ENCODE assay signal across 10 mouse cellular contexts in genomic region chr12:16009822-16010620, GRCm38 (mm10).
DNase-seq lines count a peak whose midpoint lies in the region; ATAC-seq and TF ChIP-seq lines count a peak whose summit lies in the region.
"Had no signal": no experiment of that assay in that cellular context is flagged by ENCODE, and none has a peak within 500 bp of the region (broad histone marks: within the 10 kb centered on the region; RNA-seq: fewer than 3 reads in every experiment).

No protein-coding gene starts in this region.

- no peaks in the 10 kb centered on the region for H3K36me3 ChIP-seq in forebrain, embryonic 10.5 days (replicated peaks)
- no peaks in the 10 kb centered on the region for H3K36me3 ChIP-seq in forebrain, embryonic 12.5 days (replicated peaks)
- H3K36me3 ChIP-seq in heart, embryonic 12.5 days: no peaks in the 10 kb centered on the region
- no peaks in the 10 kb centered on the region for H3K36me3 ChIP-seq in midbrain, embryonic 11.5 days (ENCODE audit: control insufficient read depth, insufficient read depth, low read length)

- peak overlapping the region; percentile 35; the same call in 1 of the 2 replicates for H3K27ac ChIP-seq in forebrain, embryonic 10.5 days
- H3K27ac ChIP-seq in forebrain, embryonic 12.5 days: no peak overlapping the region
- 0 out of 2 replicates have a peak overlapping the region, but pooled peaks have one; percentile 30 for H3K27ac ChIP-seq in heart, embryonic 12.5 days (ENCODE audit: poor library complexity, severe bottlenecking)
- no peak overlapping the region for H3K27ac ChIP-seq in midbrain, embryonic 11.5 days (ENCODE audit: low read depth, low read length)

- TF ChIP-seq POLR2A in lung, adult 2 months (IDR thresholded peaks at IDR 0.05; ENCODE audit: borderline replicate concordance, extremely low read depth, low read depth, low read length): no peak

- no peaks in the 10 kb centered on the region for H3K27me3 ChIP-seq in forebrain, embryonic 10.5 days (ENCODE audit: poor library complexity, severe bottlenecking)
- no peaks in the 10 kb centered on the region for H3K27me3 ChIP-seq in forebrain, embryonic 12.5 days
- no peaks in the 10 kb centered on the region for H3K27me3 ChIP-seq in heart, embryonic 12.5 days (replicated peaks)
- no peaks in the 10 kb centered on the region for H3K27me3 ChIP-seq in midbrain, embryonic 11.5 days (ENCODE audit: control insufficient read depth, insufficient read depth, low read length)

- H3K4me1 ChIP-seq in forebrain, embryonic 10.5 days: peaks cover 34% of the 10 kb centered on the region
- H3K4me1 ChIP-seq in forebrain, embryonic 12.5 days: peaks cover 11% of the 10 kb centered on the region
- H3K4me1 ChIP-seq in lung, adult 2 months (ENCODE audit: control insufficient read depth, insufficient read depth, low read length): peaks cover 22% of the 10 kb centered on the region
- H3K4me1 ChIP-seq in heart, embryonic 12.5 days (replicated peaks): peaks cover 29% of the 10 kb centered on the region
- no peaks in the 10 kb centered on the region for H3K4me1 ChIP-seq in midbrain, embryonic 11.5 days (ENCODE audit: control insufficient read depth, insufficient read depth, low read length)

- ATAC-seq in forebrain, embryonic 12.5 days (ENCODE audit: low FRiP score): no peak
- no peak for ATAC-seq in heart, embryonic 12.5 days (ENCODE audit: insufficient number of reproducible peaks, low FRiP score)
- no peak for ATAC-seq in monocyte, adult 5-6 weeks (replicated peaks; ENCODE audit: insufficient number of reproducible peaks, low FRiP score, low TSS enrichment, poor library complexity, severe bottlenecking)
- no peak for ATAC-seq in midbrain, embryonic 11.5 days (ENCODE audit: low FRiP score)

- H3K9me3 ChIP-seq in forebrain, embryonic 10.5 days: no peaks in the 10 kb centered on the region
- H3K9me3 ChIP-seq in forebrain, embryonic 12.5 days: no peaks in the 10 kb centered on the region
- H3K9me3 ChIP-seq in heart, embryonic 12.5 days (replicated peaks): no peaks in the 10 kb centered on the region
- H3K9me3 ChIP-seq in midbrain, embryonic 11.5 days (ENCODE audit: control insufficient read depth, low read length): no peaks in the 10 kb centered on the region

- H3K4me3 ChIP-seq in forebrain, embryonic 10.5 days: no peak overlapping the region
- no peak overlapping the region for H3K4me3 ChIP-seq in forebrain, embryonic 12.5 days (replicated peaks)
- no peak overlapping the region for H3K4me3 ChIP-seq in lung, adult 2 months (replicated peaks; ENCODE audit: extremely low read depth, low read depth, low read length)
- H3K4me3 ChIP-seq in heart, embryonic 12.5 days: no peak overlapping the region
- H3K4me3 ChIP-seq in midbrain, embryonic 11.5 days (ENCODE audit: low read depth, low read length): no peak overlapping the region

- H3K9ac ChIP-seq in forebrain, embryonic 12.5 days: no peak overlapping the region
- no peak overlapping the region for H3K9ac ChIP-seq in heart, embryonic 12.5 days
- no peak overlapping the region for H3K9ac ChIP-seq in midbrain, embryonic 11.5 days (ENCODE audit: low read length)

- no peak for TF ChIP-seq CTCF in lung, adult 2 months (IDR thresholded peaks at IDR 0.05; ENCODE audit: insufficient read depth, low read length)

- H3K4me2 ChIP-seq in forebrain, embryonic 12.5 days: no peak overlapping the region
- H3K4me2 ChIP-seq in heart, embryonic 12.5 days: no peak overlapping the region
- H3K4me2 ChIP-seq in midbrain, embryonic 11.5 days: no peak overlapping the region

- 63% methylated on average over 10 of the region's 10 CpGs for WGBS in forebrain, embryonic 10.5 days
- WGBS in forebrain, embryonic 12.5 days: 69% methylated on average over 10 of the region's 10 CpGs
- 56% methylated on average over 10 of the region's 10 CpGs for WGBS in lung, adult 2 months
- 61% methylated on average over 10 of the region's 10 CpGs for WGBS in heart, embryonic 12.5 days
- 74% methylated on average over 10 of the region's 10 CpGs for WGBS in midbrain, embryonic 11.5 days

- DNase-seq in forebrain, embryonic 10.5 days (ENCODE audit: extremely low spot score, low spot score): no peak
- peak; percentile 17 for DNase-seq in lung, postnatal 14 days
- DNase-seq in lung, adult 2 months: no peak
- peak; percentile 16 to 22 for DNase-seq in layer of hippocampus, postnatal 14 days (ENCODE audit: low spot score in 2 of 2)
- no peak for DNase-seq in midbrain, embryonic 11.5 days (ENCODE audit: low spot score, missing footprints)
- DNase-seq: adrenal gland, postnatal 25 days; right cerebral cortex, postnatal 14 days had no signal

Comparison
In these comparisons a context has a peak if more than half of its experiments do, and no peak if none do; other contexts are left out.
1. DNase-seq: peak in lung, postnatal 14 days (single experiment) and layer of hippocampus, postnatal 14 days (2 of 2); none in forebrain, embryonic 10.5 days (single experiment), lung, adult 2 months (single experiment) and midbrain, embryonic 11.5 days (single experiment).
2. H3K27ac ChIP-seq: peak in forebrain, embryonic 10.5 days (single experiment) and heart, embryonic 12.5 days (single experiment); none in forebrain, embryonic 12.5 days (single experiment) and midbrain, embryonic 11.5 days (single experiment).